In genomic region chr17:28352018-28352417, GRCm38 (mm10) we compare ENCODE assay signal across 8 mouse cellular contexts. TPM values are rescaled to one million over a fixed set of nuclear protein-coding genes. Genes with fewer than 3 reads are reported as not detected.
A peak's percentile ranks its signal among the peaks of the same experiment; 100 is the strongest.
DNase-seq lines count a peak whose midpoint lies in the region; ATAC-seq lines count a peak whose summit lies in the region.

No protein-coding gene starts in this region.

- H3K27ac ChIP-seq in forebrain, embryonic 10.5 days: peak overlapping the region; percentile 91; the same call in 1 of the 2 replicates
- no peak overlapping the region for H3K27ac ChIP-seq in forebrain, embryonic 15.5 days (replicated peaks)
- H3K27ac ChIP-seq in lung, embryonic 15.5 days: peak overlapping the region; percentile 100
- H3K27ac ChIP-seq in hindbrain, embryonic 15.5 days (replicated peaks): no peak overlapping the region
- H3K27ac ChIP-seq in neural tube, embryonic 12.5 days: no peak overlapping the region

- H3K4me3 ChIP-seq in forebrain, embryonic 10.5 days: peak overlapping the region; percentile 85; the same call in 1 of the 2 replicates
- no peak overlapping the region for H3K4me3 ChIP-seq in forebrain, embryonic 15.5 days
- peak overlapping the region; percentile 88; the same call in 1 of the 2 replicates for H3K4me3 ChIP-seq in lung, embryonic 15.5 days
- H3K4me3 ChIP-seq in hindbrain, embryonic 15.5 days: no peak overlapping the region
- peak overlapping the region; percentile 65 for H3K4me3 ChIP-seq in neural tube, embryonic 12.5 days

- no peak overlapping the region for H3K9ac ChIP-seq in forebrain, embryonic 15.5 days (replicated peaks)
- H3K9ac ChIP-seq in lung, embryonic 15.5 days: peak overlapping the region; percentile 71
- H3K9ac ChIP-seq in hindbrain, embryonic 15.5 days: no peak overlapping the region
- H3K9ac ChIP-seq in neural tube, embryonic 12.5 days: no peak overlapping the region

- peaks cover 81% of the 10 kb centered on the region for H3K27me3 ChIP-seq in forebrain, embryonic 10.5 days (ENCODE audit: poor library complexity, severe bottlenecking)
- peaks cover 11% of the 10 kb centered on the region for H3K27me3 ChIP-seq in forebrain, embryonic 15.5 days
- H3K27me3 ChIP-seq in lung, embryonic 15.5 days: no peaks in the 10 kb centered on the region
- peaks cover 12% of the 10 kb centered on the region for H3K27me3 ChIP-seq in hindbrain, embryonic 15.5 days
- H3K27me3 ChIP-seq in neural tube, embryonic 12.5 days (replicated peaks): peaks cover 28% of the 10 kb centered on the region

- peaks cover 49% of the 10 kb centered on the region for H3K4me1 ChIP-seq in forebrain, embryonic 10.5 days
- H3K4me1 ChIP-seq in forebrain, embryonic 15.5 days: peaks cover 26% of the 10 kb centered on the region
- peaks cover 43% of the 10 kb centered on the region for H3K4me1 ChIP-seq in lung, embryonic 15.5 days
- peaks cover 26% of the 10 kb centered on the region for H3K4me1 ChIP-seq in hindbrain, embryonic 15.5 days (replicated peaks)
- H3K4me1 ChIP-seq in neural tube, embryonic 12.5 days: peaks cover 34% of the 10 kb centered on the region

- H3K4me2 ChIP-seq in forebrain, embryonic 15.5 days (replicated peaks): no peak overlapping the region
- peak overlapping the region; percentile 96 for H3K4me2 ChIP-seq in lung, embryonic 15.5 days
- H3K4me2 ChIP-seq in hindbrain, embryonic 15.5 days: 0 out of 2 replicates have a peak overlapping the region, but pooled peaks have one; percentile 98
- peak overlapping the region; percentile 94 for H3K4me2 ChIP-seq in neural tube, embryonic 12.5 days (replicated peaks)

- no peak for ATAC-seq in forebrain, embryonic 15.5 days (replicated peaks)
- no peak for ATAC-seq in lung, embryonic 15.5 days (ENCODE audit: borderline replicate concordance, extremely low read depth, low FRiP score, low TSS enrichment)
- no peak for ATAC-seq in hindbrain, embryonic 15.5 days (ENCODE audit: low FRiP score, low read depth)
- no peak for ATAC-seq in neural tube, embryonic 12.5 days (ENCODE audit: low FRiP score, low read depth)
- ATAC-seq in CD4-positive, CD25-positive, alpha-beta regulatory T cell, adult 4 months: no peak

- no peaks in the 10 kb centered on the region for H3K9me3 ChIP-seq in forebrain, embryonic 10.5 days
- H3K9me3 ChIP-seq in forebrain, embryonic 15.5 days: no peaks in the 10 kb centered on the region
- H3K9me3 ChIP-seq in lung, embryonic 15.5 days: no peaks in the 10 kb centered on the region
- H3K9me3 ChIP-seq in hindbrain, embryonic 15.5 days: no peaks in the 10 kb centered on the region
- no peaks in the 10 kb centered on the region for H3K9me3 ChIP-seq in neural tube, embryonic 12.5 days

- WGBS in forebrain, embryonic 10.5 days: 10% methylated on average over 11 of the region's 11 CpGs
- WGBS in forebrain, embryonic 15.5 days: 21% methylated on average over 11 of the region's 11 CpGs
- WGBS in lung, embryonic 15.5 days: 27% methylated on average over 11 of the region's 11 CpGs
- 11% methylated on average over 11 of the region's 11 CpGs for WGBS in hindbrain, embryonic 15.5 days
- WGBS in neural tube, embryonic 12.5 days: 4% methylated on average over 11 of the region's 11 CpGs

- no peaks in the 10 kb centered on the region for H3K36me3 ChIP-seq in forebrain, embryonic 10.5 days (replicated peaks)
- H3K36me3 ChIP-seq in forebrain, embryonic 15.5 days: no peaks in the 10 kb centered on the region
- no peaks in the 10 kb centered on the region for H3K36me3 ChIP-seq in lung, embryonic 15.5 days
- H3K36me3 ChIP-seq in hindbrain, embryonic 15.5 days: no peaks in the 10 kb centered on the region
- no peaks in the 10 kb centered on the region for H3K36me3 ChIP-seq in neural tube, embryonic 12.5 days

- DNase-seq in forebrain, embryonic 10.5 days (ENCODE audit: extremely low spot score, low spot score): no peak
- DNase-seq in lung, postnatal 14 days: no peak
- DNase-seq in urinary bladder, postnatal 25 days (ENCODE audit: low spot score): no peak

RNA-seq across cellular contexts. Expression of gene Tead3, which starts 1.4 kb away (rescaled TPM):
- polyA plus RNA-seq in forebrain, embryonic 10.5 days (2016; fragmentation: Nextera tagmentation; extraction: Ambion mirVana): 5.2 and 5.5 TPM in 2 replicates
- 1.9 TPM in 2 replicates for polyA plus RNA-seq in forebrain, embryonic 15.5 days (2015; fragmentation: Nextera tagmentation; extraction: Ambion mirVana)
- polyA plus RNA-seq in lung, embryonic 15.5 days (2015; fragmentation: Nextera tagmentation; extraction: Ambion mirVana): 10.9 and 11.5 TPM in 2 replicates
- polyA plus RNA-seq in hindbrain, embryonic 15.5 days (2015; fragmentation: Nextera tagmentation; extraction: Ambion mirVana): 1.8 and 2.7 TPM in 2 replicates
- polyA plus RNA-seq in neural tube, embryonic 12.5 days (2016; fragmentation: Nextera tagmentation; extraction: Ambion mirVana): 3.5 and 4.8 TPM in 2 replicates
- not detected for polyA plus RNA-seq in CD4-positive, CD25-positive, alpha-beta regulatory T cell, adult 4 months (2017; shearing (Covaris generic))

RNA-seq across cellular contexts. Expression of gene Tulp1, which starts 13.0 kb away (rescaled TPM):
- polyA plus RNA-seq in forebrain, embryonic 10.5 days (2016; fragmentation: Nextera tagmentation; extraction: Ambion mirVana): 3.5 and 3.8 TPM in 2 replicates
- polyA plus RNA-seq in forebrain, embryonic 15.5 days (2015; fragmentation: Nextera tagmentation; extraction: Ambion mirVana): 1.2 and 1.8 TPM in 2 replicates
- 6.0 and 6.2 TPM in 2 replicates for polyA plus RNA-seq in lung, embryonic 15.5 days (2015; fragmentation: Nextera tagmentation; extraction: Ambion mirVana)
- polyA plus RNA-seq in hindbrain, embryonic 15.5 days (2015; fragmentation: Nextera tagmentation; extraction: Ambion mirVana): 1.5 and 1.7 TPM in 2 replicates
- 3.0 and 5.1 TPM in 2 replicates for polyA plus RNA-seq in neural tube, embryonic 12.5 days (2016; fragmentation: Nextera tagmentation; extraction: Ambion mirVana)
- under 1 TPM in 1 of 2 experiments, not detected in 1; 0.34 TPM for polyA plus RNA-seq in CD4-positive, CD25-positive, alpha-beta regulatory T cell, adult 4 months (2017; shearing (Covaris generic))

RNA-seq across cellular contexts. Expression of gene Rpl10a, which starts 23.7 kb away (rescaled TPM):
- polyA plus RNA-seq in forebrain, embryonic 10.5 days (2016; fragmentation: Nextera tagmentation; extraction: Ambion mirVana): 511 and 540 TPM in 2 replicates
- 359 and 384 TPM in 2 replicates for polyA plus RNA-seq in forebrain, embryonic 15.5 days (2015; fragmentation: Nextera tagmentation; extraction: Ambion mirVana)
- 606 and 658 TPM in 2 replicates for polyA plus RNA-seq in lung, embryonic 15.5 days (2015; fragmentation: Nextera tagmentation; extraction: Ambion mirVana)
- 318 and 325 TPM in 2 replicates for polyA plus RNA-seq in hindbrain, embryonic 15.5 days (2015; fragmentation: Nextera tagmentation; extraction: Ambion mirVana)
- polyA plus RNA-seq in neural tube, embryonic 12.5 days (2016; fragmentation: Nextera tagmentation; extraction: Ambion mirVana): 341 and 353 TPM in 2 replicates
- 100 to 1,000 TPM; 798 to 811 TPM for polyA plus RNA-seq in CD4-positive, CD25-positive, alpha-beta regulatory T cell, adult 4 months (2017; shearing (Covaris generic))

RNA-seq across cellular contexts. Expression of gene Fance, which starts 38.7 kb away (rescaled TPM):
- polyA plus RNA-seq in forebrain, embryonic 10.5 days (2016; fragmentation: Nextera tagmentation; extraction: Ambion mirVana): 31.6 and 32.5 TPM in 2 replicates
- 25.9 and 27.4 TPM in 2 replicates for polyA plus RNA-seq in forebrain, embryonic 15.5 days (2015; fragmentation: Nextera tagmentation; extraction: Ambion mirVana)
- 32.8 and 33.3 TPM in 2 replicates for polyA plus RNA-seq in lung, embryonic 15.5 days (2015; fragmentation: Nextera tagmentation; extraction: Ambion mirVana)
- 25.5 and 26.2 TPM in 2 replicates for polyA plus RNA-seq in hindbrain, embryonic 15.5 days (2015; fragmentation: Nextera tagmentation; extraction: Ambion mirVana)
- 31.0 and 31.2 TPM in 2 replicates for polyA plus RNA-seq in neural tube, embryonic 12.5 days (2016; fragmentation: Nextera tagmentation; extraction: Ambion mirVana)
- polyA plus RNA-seq in CD4-positive, CD25-positive, alpha-beta regulatory T cell, adult 4 months (2017; shearing (Covaris generic)): 1 to 10 TPM; 3.7 to 7.7 TPM

Comparison
In these comparisons a context has a peak if more than half of its experiments do, and no peak if none do; other contexts are left out.
1. H3K27ac ChIP-seq: peak in forebrain, embryonic 10.5 days (single experiment) and lung, embryonic 15.5 days (single experiment); none in forebrain, embryonic 15.5 days (single experiment), hindbrain, embryonic 15.5 days (single experiment) and neural tube, embryonic 12.5 days (single experiment).
2. H3K4me3 ChIP-seq: peak in forebrain, embryonic 10.5 days (single experiment), lung, embryonic 15.5 days (single experiment) and neural tube, embryonic 12.5 days (single experiment); none in forebrain, embryonic 15.5 days (single experiment) and hindbrain, embryonic 15.5 days (single experiment).